9 mouse cellular contexts compared by ENCODE assay signal in the genomic region with DNA sequence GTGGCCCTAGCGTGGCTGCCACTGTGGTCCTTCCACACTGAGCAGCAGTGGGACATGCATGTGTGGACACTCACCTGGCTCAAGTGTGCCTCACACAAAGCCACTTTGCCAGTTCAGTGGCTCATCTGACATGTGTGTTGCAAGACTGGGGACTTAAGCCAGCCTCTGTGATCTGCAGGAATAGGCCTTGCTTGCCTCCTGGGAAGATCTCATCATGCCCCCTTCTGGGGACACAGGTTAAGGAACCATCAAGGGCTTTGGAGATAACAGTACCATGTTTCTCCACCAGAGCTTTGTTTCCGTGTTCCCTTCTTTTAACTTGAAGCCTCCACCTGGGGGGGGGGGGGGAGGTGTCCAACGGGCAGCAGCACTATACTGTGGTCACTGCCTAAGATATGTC. TPM values are rescaled to one million over a fixed set of nuclear protein-coding genes. Genes with fewer than 3 reads are reported as not detected.
DNase-seq lines count a peak whose midpoint lies in the region; ATAC-seq and TF ChIP-seq lines count a peak whose summit lies in the region.
"Had no signal": no experiment of that assay in that cellular context is flagged by ENCODE, and none has a peak within 500 bp of the region (broad histone marks: within the 10 kb centered on the region; RNA-seq: fewer than 3 reads in every experiment).

No protein-coding gene starts in this region.

- H3K4me3 ChIP-seq in forebrain, postnatal 0 days (ENCODE audit: low read depth, low read length) = no peak overlapping the region
- H3K4me3 ChIP-seq in forebrain, embryonic 13.5 days = no peak overlapping the region
- no peak overlapping the region for H3K4me3 ChIP-seq in lung, adult 2 months (replicated peaks; ENCODE audit: extremely low read depth, low read depth, low read length)
- H3K4me3 ChIP-seq in forebrain, embryonic 11.5 days (ENCODE audit: low read depth, low read length) = no peak overlapping the region
- H3K4me3 ChIP-seq: embryonic facial prominence, embryonic 12.5 days had no signal

- peak; percentile 59 for DNase-seq in forebrain, postnatal 0 days
- peak; percentile 93 for DNase-seq in 3T3-L1 (ENCODE audit: low read depth, low spot score)
- peak; percentile 55 for DNase-seq in brain, embryonic 14.5 days (ENCODE audit: low read depth)
- DNase-seq in lung, adult 2 months = no peak
- DNase-seq in right cerebral cortex, postnatal 4 days = no peak
- no peak for DNase-seq in forebrain, embryonic 11.5 days (ENCODE audit: low spot score)

- WGBS in forebrain, postnatal 0 days = 71% methylated on average over 3 of the region's 3 CpGs
- WGBS in forebrain, embryonic 13.5 days = 69% methylated on average over 3 of the region's 3 CpGs
- WGBS in lung, adult 2 months = 47% methylated on average over 3 of the region's 3 CpGs
- WGBS in forebrain, embryonic 11.5 days = 80% methylated on average over 3 of the region's 3 CpGs

- H3K36me3 ChIP-seq in forebrain, postnatal 0 days (ENCODE audit: insufficient read depth) = peaks cover 50% of the 10 kb centered on the region
- peaks cover 29% of the 10 kb centered on the region for H3K36me3 ChIP-seq in forebrain, embryonic 13.5 days (ENCODE audit: poor library complexity, severe bottlenecking)
- H3K36me3 ChIP-seq in forebrain, embryonic 11.5 days (ENCODE audit: control insufficient read depth, insufficient read depth, low read length) = no peaks in the 10 kb centered on the region

- no peak overlapping the region for H3K27ac ChIP-seq in forebrain, postnatal 0 days (ENCODE audit: low read depth, low read length)
- no peak overlapping the region for H3K27ac ChIP-seq in forebrain, embryonic 13.5 days
- no peak overlapping the region for H3K27ac ChIP-seq in forebrain, embryonic 11.5 days (ENCODE audit: low read depth, low read length)
- H3K27ac ChIP-seq: embryonic facial prominence, embryonic 12.5 days had no signal

- no peak overlapping the region for H3K4me2 ChIP-seq in forebrain, postnatal 0 days (ENCODE audit: low read depth)
- H3K4me2 ChIP-seq in forebrain, embryonic 13.5 days = no peak overlapping the region
- no peak overlapping the region for H3K4me2 ChIP-seq in forebrain, embryonic 11.5 days (ENCODE audit: low read depth, low read length, severe bottlenecking)
- H3K4me2 ChIP-seq: embryonic facial prominence, embryonic 12.5 days had no signal

- no peaks in the 10 kb centered on the region for H3K9me3 ChIP-seq in forebrain, postnatal 0 days (ENCODE audit: low read length)
- no peaks in the 10 kb centered on the region for H3K9me3 ChIP-seq in forebrain, embryonic 13.5 days (replicated peaks)
- no peaks in the 10 kb centered on the region for H3K9me3 ChIP-seq in forebrain, embryonic 11.5 days (ENCODE audit: control insufficient read depth, low read length)
- H3K9me3 ChIP-seq: embryonic facial prominence, embryonic 12.5 days had no signal

- peak; percentile 80 for ATAC-seq in forebrain, postnatal 0 days
- ATAC-seq in forebrain, embryonic 13.5 days = no peak
- ATAC-seq in erythroblast, adult 5-6 weeks (replicated peaks; ENCODE audit: low FRiP score, poor library complexity, severe bottlenecking) = no peak
- ATAC-seq in forebrain, embryonic 11.5 days (replicated peaks; ENCODE audit: low FRiP score) = no peak

- no peak for TF ChIP-seq POLR2A in brain, embryonic 14.5 days (IDR thresholded peaks at IDR 0.05; ENCODE audit: borderline replicate concordance, extremely low read depth, insufficient read depth, insufficient read length, poor library complexity, severe bottlenecking)
- TF ChIP-seq POLR2A in lung, adult 2 months (IDR thresholded peaks at IDR 0.05; ENCODE audit: borderline replicate concordance, extremely low read depth, low read depth, low read length) = no peak

- TF ChIP-seq CTCF in forebrain, postnatal 0 days (IDR thresholded peaks at IDR 0.05; ENCODE audit: low read depth) = peak; percentile 73
- peak; percentile 17; the same call in 1 of the 2 replicates for TF ChIP-seq CTCF in brain, embryonic 14.5 days (IDR thresholded peaks at IDR 0.05; ENCODE audit: borderline replicate concordance, extremely low read depth, insufficient read depth, insufficient read length)
- TF ChIP-seq CTCF in lung, adult 2 months (IDR thresholded peaks at IDR 0.05; ENCODE audit: insufficient read depth, low read length) = peak; percentile 27; the same call in 1 of the 2 replicates

- no peak overlapping the region for H3K9ac ChIP-seq in forebrain, postnatal 0 days
- H3K9ac ChIP-seq in forebrain, embryonic 13.5 days = no peak overlapping the region
- no peak overlapping the region for H3K9ac ChIP-seq in forebrain, embryonic 11.5 days (ENCODE audit: low read length)
- H3K9ac ChIP-seq: embryonic facial prominence, embryonic 12.5 days had no signal

- no peaks in the 10 kb centered on the region for H3K27me3 ChIP-seq in forebrain, postnatal 0 days (ENCODE audit: insufficient read depth, low read length)
- H3K27me3 ChIP-seq in forebrain, embryonic 13.5 days = no peaks in the 10 kb centered on the region
- H3K27me3 ChIP-seq in forebrain, embryonic 11.5 days (ENCODE audit: control insufficient read depth, insufficient read depth, low read length) = no peaks in the 10 kb centered on the region
- H3K27me3 ChIP-seq: embryonic facial prominence, embryonic 12.5 days had no signal

- no peaks in the 10 kb centered on the region for H3K4me1 ChIP-seq in forebrain, postnatal 0 days (ENCODE audit: insufficient read depth)
- H3K4me1 ChIP-seq in forebrain, embryonic 13.5 days = no peaks in the 10 kb centered on the region
- H3K4me1 ChIP-seq in lung, adult 2 months (ENCODE audit: control insufficient read depth, insufficient read depth, low read length) = no peaks in the 10 kb centered on the region
- no peaks in the 10 kb centered on the region for H3K4me1 ChIP-seq in forebrain, embryonic 11.5 days (replicated peaks; ENCODE audit: control insufficient read depth, insufficient read depth, low read length)
- H3K4me1 ChIP-seq: embryonic facial prominence, embryonic 12.5 days had no signal

RNA-seq across cellular contexts. Expression of a gene that starts 35.8 kb away (rescaled TPM):
- 21.3 and 25.1 TPM in 2 replicates for total RNA-seq in forebrain, postnatal 0 days (2014; rRNA removed)
- polyA plus RNA-seq in forebrain, postnatal 0 days (2015; fragmentation: Nextera tagmentation; extraction: Ambion mirVana) = 10.7 and 16.8 TPM in 2 replicates
- polyA plus RNA-seq in forebrain, embryonic 13.5 days (2015; fragmentation: Nextera tagmentation; extraction: Ambion mirVana) = 27.4 and 31.1 TPM in 2 replicates
- polyA plus RNA-seq in brain, embryonic 14.5 days (2012; rRNA removed) = 15.0 and 28.2 TPM in 2 replicates
- 6.9 and 7.6 TPM in 2 replicates for polyA plus RNA-seq in lung, adult 2 months (2012; rRNA removed)
- 6.1 and 9.6 TPM in 2 replicates for total RNA-seq in erythroblast, adult 5-6 weeks (2015; ENCODE audit: low replicate concordance)
- 3.6 and 17.0 TPM in 2 replicates for total RNA-seq in erythroblast, adult 5-6 weeks (2017; ENCODE audit: low replicate concordance)
- 35.5 and 36.9 TPM in 2 replicates for polyA plus RNA-seq in forebrain, embryonic 11.5 days (2014; fragmentation: Nextera tagmentation; extraction: Ambion mirVana)

Comparison
In these comparisons a context has a peak if more than half of its experiments do, and no peak if none do; other contexts are left out.
1. DNase-seq: peak in forebrain, postnatal 0 days (single experiment), 3T3-L1 (single experiment) and brain, embryonic 14.5 days (single experiment); none in lung, adult 2 months (single experiment), right cerebral cortex, postnatal 4 days (single experiment) and forebrain, embryonic 11.5 days (single experiment).
2. CTCF ChIP-seq: peak in every context shown above with its lines; median percentile 73 in forebrain, postnatal 0 days; 27 in lung, adult 2 months; 17 in brain, embryonic 14.5 days.